Mouse (Mus musculus) ES-Bruce4 (cell line): ENCODE results near the gene Zswim4. TPM values are rescaled to one million over a fixed set of nuclear protein-coding genes. Genes with fewer than 3 reads are reported as not detected.

Source experiments
- H3K27ac ChIP-seq: 2 replicates; pipeline ENCODE4 v1.5.1; 2012; ENCODE audit warnings: low read length, inconsistent platforms; ENCODE audit not compliant: insufficient read depth
- H3K27me3 ChIP-seq: 2 replicates; pipeline ENCODE4 v1.6.1; 2012; ENCODE audit warnings: mild to moderate bottlenecking, low read length, inconsistent platforms; ENCODE audit not compliant: control insufficient read depth, poor library complexity, insufficient read depth, severe bottlenecking
- H3K36me3 ChIP-seq: 2 replicates; pipeline ENCODE4 v1.6.1; 2012; ENCODE audit warnings: inconsistent platforms, mild to moderate bottlenecking, low read length, moderate library complexity; ENCODE audit not compliant: control insufficient read depth, poor library complexity, insufficient read depth, severe bottlenecking
- H3K4me1 ChIP-seq: one replicate; pipeline ENCODE4 v1.8.1; 2011; ENCODE audit warnings: low read length; ENCODE audit not compliant: control insufficient read depth, insufficient read depth
- H3K4me3 ChIP-seq: 2 replicates; pipeline ENCODE4 v1.5.1; 2011; ENCODE audit warnings: low read depth, mild to moderate bottlenecking, low read length
- H3K9ac ChIP-seq: 2 replicates; pipeline ENCODE4 v1.6.1; 2012; ENCODE audit warnings: low read depth, mild to moderate bottlenecking, inconsistent platforms; ENCODE audit not compliant: poor library complexity, severe bottlenecking
- H3K9me3 ChIP-seq: replicated peaks from 2 replicates; pipeline ENCODE4 v1.6.1; 2012; ENCODE audit warnings: mild to moderate bottlenecking, low read length, inconsistent platforms; ENCODE audit not compliant: control insufficient read depth, poor library complexity, insufficient read depth, severe bottlenecking
- CTCF ChIP-seq: IDR thresholded peaks from one replicate; pipeline ENCODE4 v1.8.1; 2011; ENCODE audit warnings: low read depth, low read length
- EP300 ChIP-seq: IDR thresholded peaks from 2 replicates; pipeline ENCODE4 v1.6.1; 2011; ENCODE audit warnings: low read depth, low read length; ENCODE audit not compliant: insufficient read depth
- POLR2A ChIP-seq: IDR thresholded peaks from one replicate; pipeline ENCODE4 v1.8.1; 2011; ENCODE audit warnings: low read length; ENCODE audit not compliant: insufficient read depth
- polyA plus RNA-seq: library from polyadenylated mRNA; stranded (reverse); fragments of >200 nt; gene quantifications from 2 replicates; pipeline ENCODE4 v1.2.4, GENCODE M21; 2011; ENCODE audit warnings: low read depth; ENCODE audit not compliant: missing spikeins, insufficient read depth, insufficient read length

Zswim4 gene
- polyA plus RNA-seq, 1 experiment = 14.8 TPM

GRCm38 (mm10) chr8:84200126-84200555, 36.7 kb downstream of the Zswim4 start:
- Histone ChIP-seq H3K4me3 (peak overlapping the region; percentile 33), H3K9me3 (no peaks in the 10 kb centered on the region), H3K4me1 (no peaks in the 10 kb centered on the region)

GRCm38 (mm10) chr8:84199348-84200125, 37.3 kb downstream of the Zswim4 start:
- 0 out of 2 replicates have a peak overlapping the region, but pooled peaks have one; percentile 5 for H3K27ac ChIP-seq
- H3K36me3 ChIP-seq = no peaks in the 10 kb centered on the region
- no peaks in the 10 kb centered on the region for H3K4me1 ChIP-seq
- TF ChIP-seq EP300 (no peak), CTCF (no peak), POLR2A (no peak)
- no peaks in the 10 kb centered on the region for H3K27me3 ChIP-seq
- no peak overlapping the region for H3K4me3 ChIP-seq
- peak overlapping the region; percentile 96; the same call in 1 of the 2 replicates for H3K9ac ChIP-seq
- no peaks in the 10 kb centered on the region for H3K9me3 ChIP-seq

More at GRCm38 (mm10) chr8:84200126-84200555, 36.7 kb downstream of the Zswim4 start:
- H3K36me3 ChIP-seq = no peaks in the 10 kb centered on the region
- H3K27ac ChIP-seq = peak overlapping the region; percentile 5; the same call in 1 of the 2 replicates
- TF ChIP-seq EP300 (no peak), POLR2A (no peak), CTCF (no peak)
- no peaks in the 10 kb centered on the region for H3K27me3 ChIP-seq
- peak overlapping the region; percentile 96 for H3K9ac ChIP-seq

DNA sequence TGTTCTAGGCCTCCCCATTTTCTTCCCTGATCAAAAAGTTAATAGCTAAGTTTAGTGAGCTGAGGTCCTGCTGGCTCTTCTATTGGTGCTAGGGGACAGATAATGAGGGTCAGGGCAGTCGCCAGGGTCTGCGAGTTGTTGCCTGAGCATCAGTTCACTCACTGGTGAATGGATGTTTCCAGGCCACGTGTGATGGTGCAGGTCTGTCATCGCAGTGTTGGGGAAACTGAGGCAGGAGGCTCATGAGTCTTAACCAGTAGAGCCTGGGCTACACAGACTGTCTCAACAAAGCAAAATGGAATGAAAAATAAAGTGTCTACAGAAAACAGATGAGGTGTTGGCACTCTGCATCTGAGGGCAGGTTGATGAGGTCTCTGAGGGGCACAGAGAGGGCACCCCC, 38.0 kb downstream of the Zswim4 start:
- H3K9me3 ChIP-seq = no peaks in the 10 kb centered on the region
- H3K27ac ChIP-seq = peak overlapping the region; percentile 10; the same call in 1 of the 2 replicates
- H3K4me3 ChIP-seq = no peak overlapping the region
- peaks cover 2% of the 10 kb centered on the region for H3K4me1 ChIP-seq
- TF ChIP-seq EP300 (no peak), POLR2A (no peak), CTCF (no peak)
- H3K36me3 ChIP-seq = no peaks in the 10 kb centered on the region
- no peak overlapping the region for H3K9ac ChIP-seq
- H3K27me3 ChIP-seq = no peaks in the 10 kb centered on the region

- Histone ChIP-seq H3K4me3 (peak overlapping the region; percentile 65), H3K9ac (peak overlapping the region; percentile 47), H3K27ac (peak overlapping the region; percentile 66), H3K4me1 (peaks cover 2% of the 10 kb centered on the region), H3K27me3 (no peaks in the 10 kb centered on the region), H3K9me3 (no peaks in the 10 kb centered on the region), H3K36me3 (no peaks in the 10 kb centered on the region)
- TF ChIP-seq EP300 (0 out of 2 replicates have a peak, but pooled peaks have one; percentile 65), POLR2A (no peak), CTCF (no peak)
These were observed 38.7 kb downstream of the Zswim4 start for GRCm38 (mm10) chr8:84197922-84198774.

DNA sequence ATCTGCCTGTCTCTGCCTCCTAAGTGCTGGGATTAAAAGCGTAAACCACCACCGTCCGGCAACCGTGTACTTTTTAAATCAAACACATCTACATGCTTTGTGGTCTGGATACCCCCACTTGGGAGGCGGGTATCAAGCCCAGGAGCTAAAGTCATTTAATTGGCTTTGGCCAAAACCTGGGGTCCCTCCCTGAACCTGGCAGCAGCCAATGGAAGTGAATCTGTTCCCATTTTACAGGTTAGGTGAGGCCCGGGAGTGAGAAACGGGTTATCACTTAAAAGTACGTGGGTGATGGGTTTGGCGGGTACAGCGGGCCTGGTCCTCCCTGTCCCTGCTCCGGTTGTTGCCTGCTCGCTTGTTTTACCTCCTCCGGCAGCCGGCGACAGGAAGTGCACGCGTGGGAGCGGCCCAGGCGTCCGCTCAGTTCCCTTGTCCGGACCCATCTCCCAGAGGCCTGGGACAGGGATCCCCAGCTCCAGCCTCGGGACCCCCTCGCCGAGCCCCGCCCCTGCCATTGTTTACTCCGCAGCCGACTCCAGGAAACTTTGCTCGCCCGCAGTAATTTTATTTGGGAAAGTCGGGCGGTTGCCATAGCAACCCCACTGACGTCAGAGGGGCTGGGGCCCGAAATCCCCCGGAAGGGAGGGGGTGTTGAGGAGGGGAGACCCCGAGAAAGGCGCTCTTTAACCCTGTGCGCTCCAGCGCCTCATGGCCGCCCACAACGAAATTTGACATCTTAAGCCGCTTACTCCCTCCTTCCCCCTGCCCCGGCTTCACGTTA, 39.5 kb downstream of the Zswim4 start:
- no peaks in the 10 kb centered on the region for H3K9me3 ChIP-seq
- TF ChIP-seq POLR2A (no peak), EP300 (0 out of 2 replicates have a peak, but pooled peaks have one; percentile 6)
- peaks cover 2% of the 10 kb centered on the region for H3K4me1 ChIP-seq
- H3K4me3 ChIP-seq = peak overlapping the region; percentile 65
- no peaks in the 10 kb centered on the region for H3K27me3 ChIP-seq
- H3K36me3 ChIP-seq = no peaks in the 10 kb centered on the region
- H3K9ac ChIP-seq = peak overlapping the region; percentile 47
- H3K27ac ChIP-seq = peak overlapping the region; percentile 70
